Mouse (Mus musculus) embryo, embryonic 9.5 days (tissue): ENCODE results near the gene Smim24.
A peak's percentile ranks its signal among the peaks of the same experiment; 100 is the strongest.

ENCODE experiments used
- DNase-seq: peaks from one replicate; pipeline ENCODE4 v3.0.0-alpha.2; 2017; ENCODE audit errors: extremely low spot score

The Smim24 gene

GRCm38 (mm10) chr10:81408424-81408729 lies 15.5 kb downstream of the Smim24 start:
- no peak for DNase-seq

GRCm38 (mm10) chr10:81408871-81409291 lies 16.0 kb downstream of the Smim24 start:
- DNase-seq, result peak; percentile 83

GRCm38 (mm10) chr10:81409330-81409729 lies 16.5 kb downstream of the Smim24 start:
- no peak for DNase-seq

- DNase-seq, result no peak
These were observed 17.5 kb downstream of the Smim24 start for GRCm38 (mm10) chr10:81410350-81410749.

- DNase-seq, result no peak
These were observed 18.1 kb downstream of the Smim24 start for GRCm38 (mm10) chr10:81410981-81411380.

- DNase-seq, result no peak
These were observed 18.9 kb downstream of the Smim24 start for GRCm38 (mm10) chr10:81411471-81412400.

GRCm38 (mm10) chr10:81412586-81413309 lies 19.9 kb downstream of the Smim24 start:
- no peak for DNase-seq

GRCm38 (mm10) chr10:81413310-81414261 lies 20.7 kb downstream of the Smim24 start:
- DNase-seq, result no peak

- DNase-seq, result no peak
These were observed 21.8 kb downstream of the Smim24 start for GRCm38 (mm10) chr10:81414682-81415081.

GRCm38 (mm10) chr10:81415146-81415545 lies 22.3 kb downstream of the Smim24 start:
- DNase-seq, result no peak

GRCm38 (mm10) chr10:81415549-81416310 lies 22.9 kb downstream of the Smim24 start:
- no peak for DNase-seq

GRCm38 (mm10) chr10:81416581-81417226 lies 23.9 kb downstream of the Smim24 start:
- peak; percentile 86 for DNase-seq

GRCm38 (mm10) chr10:81417227-81418215 lies 24.7 kb downstream of the Smim24 start:
- no peak for DNase-seq

- DNase-seq, result no peak
These were observed 25.6 kb downstream of the Smim24 start for GRCm38 (mm10) chr10:81418216-81419070.

GRCm38 (mm10) chr10:81419111-81419928 lies 26.5 kb downstream of the Smim24 start:
- no peak for DNase-seq

- DNase-seq, result no peak
These were observed 27.4 kb downstream of the Smim24 start for GRCm38 (mm10) chr10:81420191-81420767.
